Mouse (Mus musculus) stomach, postnatal 0 days (tissue): ENCODE measurements around the gene Slc9a9.

Experiments
- CTCF ChIP-seq: IDR thresholded peaks from 2 replicates; pipeline ENCODE4 v1.5.1; 2016; ENCODE audit warnings: antibody characterized with exemption, low read depth, mild to moderate bottlenecking, moderate library complexity
- EP300 ChIP-seq: optimal IDR thresholded peaks from 2 replicates; pipeline ENCODE3; 2016; ENCODE audit warnings: antibody characterized with exemption

DNA sequence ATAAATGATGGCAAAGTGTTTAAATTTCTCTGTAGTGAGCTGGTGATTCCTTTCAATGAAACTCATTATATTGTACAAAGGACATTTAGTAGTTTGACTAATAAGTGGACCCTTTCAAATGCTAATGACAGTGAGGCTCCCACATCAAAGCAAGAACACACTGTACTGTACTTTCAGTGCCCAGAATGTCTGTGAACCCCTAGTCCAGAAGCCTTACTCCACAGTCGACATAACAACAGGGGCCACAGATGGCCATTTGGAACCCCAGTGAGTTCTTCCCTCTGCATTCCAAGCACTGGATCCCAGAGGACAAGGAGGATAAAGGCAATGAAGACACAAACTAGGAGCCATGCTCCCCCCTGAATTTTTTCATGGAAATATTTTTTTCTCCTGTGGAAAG, 299.4 kb downstream of the Slc9a9 start:
- TF ChIP-seq CTCF (no peak), EP300 (no peak)
